Mouse (Mus musculus): ENCODE data around the gene Dnah11.

Gene Dnah11

GRCm38 (mm10) chr12:118198386-118199093, at the start of gene Dnah11:
Gene Dnah11 (minus strand): TSS chr12:118199043.
- DNase-seq, result peak; percentile 19 to 58

GRCm38 (mm10) chr12:118221182-118221581, 22.3 kb upstream of the Dnah11 start:
- no peak for DNase-seq

- no peak for DNase-seq
These were observed 21.2 kb upstream of the Dnah11 start for GRCm38 (mm10) chr12:118220062-118220461.

- no peak for DNase-seq
These were observed 13.3 kb upstream of the Dnah11 start for GRCm38 (mm10) chr12:118212163-118212562.

- no peak for DNase-seq
These were observed 2.3 kb downstream of the Dnah11 start for GRCm38 (mm10) chr12:118196583-118196982.

GRCm38 (mm10) chr12:118189535-118189934, 9.3 kb downstream of the Dnah11 start:
- no peak for DNase-seq

- DNase-seq, result no peak
These were observed 11.2 kb downstream of the Dnah11 start for GRCm38 (mm10) chr12:118187663-118188062.

- no peak for DNase-seq
These were observed 11.9 kb downstream of the Dnah11 start for GRCm38 (mm10) chr12:118186881-118187489.

- DNase-seq, result no peak
These were observed 12.5 kb downstream of the Dnah11 start for GRCm38 (mm10) chr12:118186120-118186880.

- no peak for DNase-seq
These were observed 14.1 kb downstream of the Dnah11 start for GRCm38 (mm10) chr12:118184731-118185130.

GRCm38 (mm10) chr12:118177756-118178155, 21.1 kb downstream of the Dnah11 start:
- DNase-seq, result no peak

- DNase-seq, result no peak
These were observed 34.1 kb downstream of the Dnah11 start for GRCm38 (mm10) chr12:118164785-118165184.

- no peak for DNase-seq
These were observed 41.9 kb downstream of the Dnah11 start for GRCm38 (mm10) chr12:118156986-118157385.

- no peak for DNase-seq
These were observed 51.3 kb downstream of the Dnah11 start for GRCm38 (mm10) chr12:118147521-118148033.

GRCm38 (mm10) chr12:118128116-118128515, 70.7 kb downstream of the Dnah11 start:
- no peak for DNase-seq

GRCm38 (mm10) chr12:118119668-118120067, 79.2 kb downstream of the Dnah11 start:
- no peak for DNase-seq

- no peak for DNase-seq
These were observed 86.2 kb downstream of the Dnah11 start for GRCm38 (mm10) chr12:118112599-118112998.

- no peak for DNase-seq
These were observed 86.9 kb downstream of the Dnah11 start for GRCm38 (mm10) chr12:118111896-118112295.

- no peak for DNase-seq
These were observed 91.1 kb downstream of the Dnah11 start for GRCm38 (mm10) chr12:118107719-118108118.

- DNase-seq, result no peak
These were observed 94.3 kb downstream of the Dnah11 start for GRCm38 (mm10) chr12:118104520-118104919.

GRCm38 (mm10) chr12:118099694-118100093, 99.1 kb downstream of the Dnah11 start:
- DNase-seq, result no peak

GRCm38 (mm10) chr12:118098257-118098656, 100.6 kb downstream of the Dnah11 start:
- DNase-seq, result no peak

- DNase-seq, result no peak
These were observed 103.9 kb downstream of the Dnah11 start for GRCm38 (mm10) chr12:118094946-118095345.

Data from spleen, adult 18-20 months (tissue).